Mouse (Mus musculus) embryonic facial prominence, embryonic 12.5 days (tissue): ENCODE results near the gene Klhl21. TPM values are rescaled to one million over a fixed set of nuclear protein-coding genes. Genes with fewer than 3 reads are reported as not detected.
A peak's percentile ranks its signal among the peaks of the same experiment; 100 is the strongest.

Experiments
- ATAC-seq: fragments of 200-750 bp; cut with Nextera tagmentation; 2 replicates; pipeline ENCODE4 v1.8.0; 2017; ENCODE audit not compliant: insufficient number of reproducible peaks, insufficient read depth, low FRiP score, low TSS enrichment
- H3K27ac ChIP-seq: fragments of 300-500 bp; sonication (generic); 2 replicates; pipeline ENCODE4 v1.5.1; 2016; ENCODE audit warnings: mild to moderate bottlenecking
- H3K27me3 ChIP-seq: fragments of 300-500 bp; sonication (generic); 2 replicates; pipeline ENCODE4 v1.6.1; 2016; ENCODE audit warnings: mild to moderate bottlenecking, moderate library complexity
- H3K36me3 ChIP-seq: fragments of 300-500 bp; sonication (generic); 2 replicates; pipeline ENCODE4 v1.6.1; 2016; ENCODE audit warnings: mild to moderate bottlenecking
- H3K4me1 ChIP-seq: fragments of 300-500 bp; sonication (generic); 2 replicates; pipeline ENCODE4 v1.6.1; 2016
- H3K4me2 ChIP-seq: fragments of 300-500 bp; sonication (generic); replicated peaks from 2 replicates; pipeline ENCODE4 v1.6.1; 2016; ENCODE audit warnings: mild to moderate bottlenecking, moderate library complexity
- H3K4me3 ChIP-seq: fragments of 300-500 bp; sonication (generic); 2 replicates; pipeline ENCODE4 v1.5.1; 2016; ENCODE audit warnings: mild to moderate bottlenecking
- H3K9ac ChIP-seq: fragments of 300-500 bp; sonication (generic); 2 replicates; pipeline ENCODE4 v1.6.1; 2016; ENCODE audit warnings: mild to moderate bottlenecking, moderate library complexity
- H3K9me3 ChIP-seq: fragments of 300-500 bp; sonication (generic); 2 replicates; pipeline ENCODE4 v1.6.1; 2016; ENCODE audit warnings: mild to moderate bottlenecking, moderate library complexity
- WGBS: fragments of 180-500 bp; shearing (Covaris S2); methylation state at CpG from one replicate; pipeline ENCODE4 v1.1.7; 2016; 5-methylcytosine and 5-hydroxymethylcytosine counted together
- polyA plus RNA-seq: library from polyadenylated mRNA; unstranded; fragments of >200 nt; fragmentation: Nextera tagmentation; extraction: Ambion mirVana; gene quantifications from 2 replicates; pipeline ENCODE4 v1.2.1, GENCODE M21; 2016

Klhl21 gene
- polyA plus RNA-seq, result 13.0 and 13.5 TPM in 2 replicates

- Histone ChIP-seq H3K9ac (peak within 1 kb of the TSS; percentile 59), H3K4me2 (peak within 1 kb of the TSS; percentile 100), H3K4me3 (peak within 1 kb of the TSS; percentile 67), H3K27me3 (peaks cover 18% of the 10 kb centered on the region), H3K9me3 (no peaks in the 10 kb centered on the region), H3K27ac (peak within 1 kb of the TSS; percentile 84), H3K4me1 (peaks cover 34% of the 10 kb centered on the region), H3K36me3 (peaks cover 4% of the 10 kb centered on the region; the same call in 1 of the 2 replicates)
- peak; percentile 84 for ATAC-seq
- WGBS, result under 1% methylated on average over 44 of the region's 45 CpGs
These were observed at the start of gene Klhl21 for GRCm38 (mm10) chr4:152008622-152009075. Klhl21 (plus strand) TSS chr4:152008803.

GRCm38 (mm10) chr4:151959849-151960512 lies 48.6 kb upstream of the Klhl21 start:
- H3K27me3 ChIP-seq, result no peaks in the 10 kb centered on the region
- H3K4me3 ChIP-seq, result no peak overlapping the region
- H3K4me1 ChIP-seq, result no peaks in the 10 kb centered on the region
- no peak for ATAC-seq
- H3K9ac ChIP-seq, result no peak overlapping the region
- no peak overlapping the region for H3K27ac ChIP-seq
- 92% methylated on average over 11 of the region's 11 CpGs for WGBS
- no peaks in the 10 kb centered on the region for H3K9me3 ChIP-seq
- no peak overlapping the region for H3K4me2 ChIP-seq
- H3K36me3 ChIP-seq, result peaks cover 87% of the 10 kb centered on the region

GRCm38 (mm10) chr4:151960513-151960854 lies 48.1 kb upstream of the Klhl21 start:
- H3K4me3 ChIP-seq, result no peak overlapping the region
- H3K4me1 ChIP-seq, result no peaks in the 10 kb centered on the region
- no peak overlapping the region for H3K27ac ChIP-seq
- H3K9me3 ChIP-seq, result no peaks in the 10 kb centered on the region
- H3K4me2 ChIP-seq, result no peak overlapping the region
- peak; percentile 16; the same call in 1 of the 2 replicates for ATAC-seq
- H3K36me3 ChIP-seq, result peaks cover 86% of the 10 kb centered on the region
- WGBS, result 86% methylated on average over 3 of the region's 3 CpGs
- no peak overlapping the region for H3K9ac ChIP-seq
- H3K27me3 ChIP-seq, result no peaks in the 10 kb centered on the region

GRCm38 (mm10) chr4:151962817-151963216 lies 45.8 kb upstream of the Klhl21 start:
- WGBS, result 93% methylated on average over 3 of the region's 3 CpGs
- H3K4me1 ChIP-seq, result no peaks in the 10 kb centered on the region
- H3K36me3 ChIP-seq, result peaks cover 74% of the 10 kb centered on the region
- no peak for ATAC-seq
- H3K9ac ChIP-seq, result no peak overlapping the region
- no peak overlapping the region for H3K27ac ChIP-seq
- H3K9me3 ChIP-seq, result no peaks in the 10 kb centered on the region
- H3K4me3 ChIP-seq, result no peak overlapping the region
- H3K27me3 ChIP-seq, result no peaks in the 10 kb centered on the region
- no peak overlapping the region for H3K4me2 ChIP-seq

GRCm38 (mm10) chr4:151968204-151968921 lies 40.2 kb upstream of the Klhl21 start:
- Histone ChIP-seq H3K4me2 (no peak overlapping the region), H3K27ac (no peak overlapping the region), H3K4me1 (no peaks in the 10 kb centered on the region), H3K4me3 (no peak overlapping the region), H3K36me3 (peaks cover 68% of the 10 kb centered on the region), H3K9me3 (no peaks in the 10 kb centered on the region), H3K27me3 (no peaks in the 10 kb centered on the region), H3K9ac (no peak overlapping the region)
- WGBS, result 91% methylated on average over 26 of the region's 26 CpGs
- ATAC-seq, result no peak

- no peak for ATAC-seq
- Histone ChIP-seq H3K4me3 (no peak overlapping the region), H3K27ac (no peak overlapping the region), H3K4me1 (no peaks in the 10 kb centered on the region), H3K36me3 (peaks cover 78% of the 10 kb centered on the region), H3K27me3 (no peaks in the 10 kb centered on the region), H3K9me3 (no peaks in the 10 kb centered on the region), H3K9ac (no peak overlapping the region), H3K4me2 (no peak overlapping the region)
- WGBS, result 68% methylated on average over 10 of the region's 10 CpGs
These were observed 36.2 kb upstream of the Klhl21 start for GRCm38 (mm10) chr4:151972221-151972967.

- Histone ChIP-seq H3K27ac (no peak overlapping the region), H3K9ac (no peak overlapping the region), H3K27me3 (no peaks in the 10 kb centered on the region), H3K4me3 (no peak overlapping the region), H3K36me3 (peaks cover 81% of the 10 kb centered on the region), H3K4me2 (no peak overlapping the region), H3K9me3 (no peaks in the 10 kb centered on the region), H3K4me1 (no peaks in the 10 kb centered on the region)
- WGBS, result 91% methylated on average over 3 of the region's 3 CpGs
- no peak for ATAC-seq
These were observed 33.2 kb upstream of the Klhl21 start for GRCm38 (mm10) chr4:151975441-151975840.

GRCm38 (mm10) chr4:151977748-151978147 lies 30.9 kb upstream of the Klhl21 start:
- no peak for ATAC-seq
- no peak overlapping the region; the same call in 1 of the 2 replicates for H3K9ac ChIP-seq
- H3K27ac ChIP-seq, result no peak overlapping the region
- peaks cover 80% of the 10 kb centered on the region for H3K36me3 ChIP-seq
- H3K27me3 ChIP-seq, result no peaks in the 10 kb centered on the region
- 41% methylated on average over 10 of the region's 10 CpGs for WGBS
- H3K4me3 ChIP-seq, result no peak overlapping the region
- no peaks in the 10 kb centered on the region for H3K9me3 ChIP-seq
- no peak overlapping the region for H3K4me2 ChIP-seq
- H3K4me1 ChIP-seq, result no peaks in the 10 kb centered on the region

GRCm38 (mm10) chr4:151980699-151981098 lies 27.9 kb upstream of the Klhl21 start:
- Histone ChIP-seq H3K9ac (no peak overlapping the region), H3K27ac (no peak overlapping the region), H3K4me3 (no peak overlapping the region), H3K27me3 (no peaks in the 10 kb centered on the region), H3K36me3 (peaks cover 68% of the 10 kb centered on the region), H3K4me2 (no peak overlapping the region), H3K9me3 (no peaks in the 10 kb centered on the region), H3K4me1 (0 out of 2 replicates have a peak, but pooled peaks cover 5% of the 10 kb centered on the region)
- no peak for ATAC-seq
- WGBS, result 70% methylated on average over 8 of the region's 8 CpGs

- Histone ChIP-seq H3K4me1 (peaks cover 11% of the 10 kb centered on the region; the same call in 1 of the 2 replicates), H3K4me2 (no peak overlapping the region), H3K4me3 (no peak overlapping the region), H3K27ac (no peak overlapping the region), H3K9me3 (no peaks in the 10 kb centered on the region), H3K27me3 (no peaks in the 10 kb centered on the region), H3K9ac (no peak overlapping the region), H3K36me3 (peaks cover 66% of the 10 kb centered on the region)
- WGBS, result 17% methylated on average over 5 of the region's 5 CpGs
- peak; percentile 42; the same call in 1 of the 2 replicates for ATAC-seq
These were observed 27.2 kb upstream of the Klhl21 start for GRCm38 (mm10) chr4:151981363-151981762.

GRCm38 (mm10) chr4:151983043-151983442 lies 25.6 kb upstream of the Klhl21 start:
- H3K4me1 ChIP-seq, result peaks cover 22% of the 10 kb centered on the region
- H3K9me3 ChIP-seq, result no peaks in the 10 kb centered on the region
- WGBS, result 50% methylated on average over 17 of the region's 17 CpGs
- H3K9ac ChIP-seq, result no peak overlapping the region
- no peak overlapping the region for H3K4me3 ChIP-seq
- no peak overlapping the region for H3K4me2 ChIP-seq
- no peak overlapping the region for H3K27ac ChIP-seq
- no peaks in the 10 kb centered on the region for H3K27me3 ChIP-seq
- H3K36me3 ChIP-seq, result peaks cover 51% of the 10 kb centered on the region
- no peak for ATAC-seq
